Comparison of ENCODE assay signal across 17 mouse cellular contexts in genomic region chr16:23686783-23687182, GRCm38 (mm10).
A peak's percentile ranks its signal among the peaks of the same experiment; 100 is the strongest.
DNase-seq lines count a peak whose midpoint lies in the region; TF ChIP-seq lines count a peak whose summit lies in the region.
"Had no signal": no experiment of that assay in that cellular context is flagged by ENCODE, and none has a peak within 500 bp of the region (broad histone marks: within the 10 kb centered on the region; RNA-seq: fewer than 3 reads in every experiment).

No protein-coding gene starts in this region.

- no peaks in the 10 kb centered on the region for H3K36me3 ChIP-seq in heart, adult 2 months (ENCODE audit: control insufficient read depth, insufficient read depth, low read length)
- H3K36me3 ChIP-seq: limb, embryonic 13.5 days; liver, embryonic 12.5 days had no signal

- 74% methylated on average over 8 of the region's 8 CpGs for WGBS in heart, adult 2 months

- intact Hi-C loops in heart, adult 2 months (cut with DNase I), result no loop called here

- no peak overlapping the region for H3K27ac ChIP-seq in heart, adult 2 months
- H3K27ac ChIP-seq: limb, embryonic 13.5 days; liver, embryonic 12.5 days had no signal

- TF ChIP-seq CTCF in heart, adult 2 months (IDR thresholded peaks at IDR 0.05), result no peak

- no peak for TF ChIP-seq EP300 in heart, adult 2 months (IDR thresholded peaks at IDR 0.05; ENCODE audit: insufficient read depth, low read depth, low read length)

- H3K79me2 ChIP-seq in heart, adult 2 months (replicated peaks; ENCODE audit: control insufficient read depth, insufficient read depth, low read length), result no peaks in the 10 kb centered on the region

- DNase-seq in layer of hippocampus, adult 11-12 months (ENCODE audit: low spot score), result peak; percentile 8
- no peak for DNase-seq in layer of hippocampus, postnatal 10 days (ENCODE audit: low spot score in 2 of 2)
- peak; percentile 18 to 31 for DNase-seq in right cerebral cortex, adult 2 months (ENCODE audit: low spot score in 2 of 2)
- DNase-seq in right cerebral cortex, postnatal 14 days, result no peak
- DNase-seq in left cerebral cortex, adult 18-20 months (ENCODE audit: low spot score in 2 of 2), result peak; percentile 6 to 42
- DNase-seq in right cerebral cortex, postnatal 25 days, result peak; percentile 20
- no peak for DNase-seq in heart, adult 2 months
- DNase-seq in natural killer cell, adult 2 months (ENCODE audit: low spot score in 2 of 2), result no peak
- DNase-seq: adrenal gland, adult 2 months; cerebellum, adult 8-10 months; cerebellum, postnatal 36 days; gastrocnemius, postnatal 36 days; kidney, postnatal 36 days; lung, adult 18-20 months; lung, postnatal 10 days had no signal

- no peak for TF ChIP-seq POLR2A in heart, adult 2 months (IDR thresholded peaks at IDR 0.05; ENCODE audit: insufficient read depth, low read depth, low read length)

- no peak overlapping the region for H3K9ac ChIP-seq in heart, adult 2 months (ENCODE audit: low read depth, low read length)
- H3K9ac ChIP-seq: limb, embryonic 13.5 days; liver, embryonic 12.5 days had no signal

- H3K27me3 ChIP-seq in heart, adult 2 months (ENCODE audit: control insufficient read depth, insufficient read depth, low read length), result no peaks in the 10 kb centered on the region
- H3K27me3 ChIP-seq: limb, embryonic 13.5 days; liver, embryonic 12.5 days had no signal

- no peak overlapping the region for H3K4me3 ChIP-seq in heart, adult 2 months
- H3K4me3 ChIP-seq: limb, embryonic 13.5 days; liver, embryonic 12.5 days had no signal

- no peaks in the 10 kb centered on the region for H3K4me1 ChIP-seq in heart, adult 2 months (ENCODE audit: control insufficient read depth, insufficient read depth, low read length)
- H3K4me1 ChIP-seq: limb, embryonic 13.5 days; liver, embryonic 12.5 days had no signal

Comparison
In these comparisons a context has a peak if more than half of its experiments do, and no peak if none do; other contexts are left out.
1. DNase-seq: peak in layer of hippocampus, adult 11-12 months (single experiment), right cerebral cortex, adult 2 months (2 of 2), left cerebral cortex, adult 18-20 months (2 of 2) and right cerebral cortex, postnatal 25 days (single experiment); none in layer of hippocampus, postnatal 10 days (0 of 2), right cerebral cortex, postnatal 14 days (single experiment), heart, adult 2 months (0 of 2) and natural killer cell, adult 2 months (0 of 2).